Mouse (Mus musculus) macrophage (primary cell): Measurements from ENCODE around the gene Tnk2. TPM values are rescaled to one million over a fixed set of nuclear protein-coding genes. Genes with fewer than 3 reads are reported as not detected.

ENCODE experiments used
- H3K27ac ChIP-seq: fragments of 350-480 bp; formaldehyde crosslinking; 2 replicates; pipeline ENCODE4 v1.9.0; 2021
- H3K36me3 ChIP-seq: fragments of 350-480 bp; formaldehyde crosslinking; 2 replicates; pipeline ENCODE4 v1.9.0; 2021; ENCODE audit errors: inconsistent target
- H3K4me3 ChIP-seq: fragments of 350-480 bp; formaldehyde crosslinking; 2 replicates; pipeline ENCODE4 v1.9.0; 2021; ENCODE audit errors: inconsistent target
- H3K79me2 ChIP-seq: fragments of 350-480 bp; formaldehyde crosslinking; 2 replicates; pipeline ENCODE4 v1.9.0; 2021; ENCODE audit errors: inconsistent target
- WGBS: methylation state at CpG from one replicate; pipeline ENCODE4 v1.1.7; 2026; ENCODE audit warnings: inconsistent platforms; ENCODE audit not compliant: missing documents; 5-methylcytosine and 5-hydroxymethylcytosine counted together
- polyA plus RNA-seq: library from polyadenylated mRNA; stranded (reverse); fragments of 250-400 nt; gene quantifications from 3 replicates; pipeline ENCODE4 v1.2.4, GENCODE M21; 2018; ENCODE audit warnings: inconsistent platforms

Gene Tnk2
- polyA plus RNA-seq, 1 experiment from 2014 or later, result 1.1 TPM

GRCm38 (mm10) chr16:32671206-32671887 is 27.7 kb downstream of the Tnk2 start:
- 95% methylated on average over 12 of the region's 13 CpGs for WGBS
- H3K4me3 ChIP-seq, result no peak overlapping the region
- no peak overlapping the region for H3K27ac ChIP-seq
- H3K79me2 ChIP-seq, result no peaks in the 10 kb centered on the region
- H3K36me3 ChIP-seq, result no peaks in the 10 kb centered on the region

GRCm38 (mm10) chr16:32672250-32672649 is 28.6 kb downstream of the Tnk2 start:
- 95% methylated on average over 7 of the region's 7 CpGs for WGBS
- Histone ChIP-seq H3K27ac (no peak overlapping the region), H3K4me3 (no peak overlapping the region), H3K36me3 (no peaks in the 10 kb centered on the region), H3K79me2 (no peaks in the 10 kb centered on the region)

- Histone ChIP-seq H3K36me3 (no peaks in the 10 kb centered on the region), H3K4me3 (no peak overlapping the region), H3K27ac (no peak overlapping the region), H3K79me2 (no peaks in the 10 kb centered on the region)
- WGBS, result 93% methylated on average over 12 of the region's 13 CpGs
Observed at GRCm38 (mm10) chr16:32672861-32673560, 29.3 kb downstream of the Tnk2 start.

- 95% methylated on average over 16 of the region's 17 CpGs for WGBS
- no peaks in the 10 kb centered on the region for H3K36me3 ChIP-seq
- H3K4me3 ChIP-seq, result no peak overlapping the region
- H3K79me2 ChIP-seq, result no peaks in the 10 kb centered on the region
- no peak overlapping the region for H3K27ac ChIP-seq
Observed at GRCm38 (mm10) chr16:32674121-32674740, 30.6 kb downstream of the Tnk2 start.

GRCm38 (mm10) chr16:32677040-32677700 is 33.5 kb downstream of the Tnk2 start:
- WGBS, result 92% methylated on average over 6 of the region's 10 CpGs
- Histone ChIP-seq H3K79me2 (no peaks in the 10 kb centered on the region), H3K36me3 (no peaks in the 10 kb centered on the region), H3K4me3 (no peak overlapping the region), H3K27ac (no peak overlapping the region)

GRCm38 (mm10) chr16:32677903-32678302 is 34.2 kb downstream of the Tnk2 start:
- 78% methylated on average over 14 of the region's 14 CpGs for WGBS
- Histone ChIP-seq H3K36me3 (no peaks in the 10 kb centered on the region), H3K27ac (no peak overlapping the region), H3K79me2 (no peaks in the 10 kb centered on the region), H3K4me3 (no peak overlapping the region)

GRCm38 (mm10) chr16:32678812-32679211 is 35.1 kb downstream of the Tnk2 start:
- H3K27ac ChIP-seq, result no peak overlapping the region
- H3K36me3 ChIP-seq, result no peaks in the 10 kb centered on the region
- no peak overlapping the region for H3K4me3 ChIP-seq
- 92% methylated on average over 14 of the region's 14 CpGs for WGBS
- H3K79me2 ChIP-seq, result no peaks in the 10 kb centered on the region

DNA sequence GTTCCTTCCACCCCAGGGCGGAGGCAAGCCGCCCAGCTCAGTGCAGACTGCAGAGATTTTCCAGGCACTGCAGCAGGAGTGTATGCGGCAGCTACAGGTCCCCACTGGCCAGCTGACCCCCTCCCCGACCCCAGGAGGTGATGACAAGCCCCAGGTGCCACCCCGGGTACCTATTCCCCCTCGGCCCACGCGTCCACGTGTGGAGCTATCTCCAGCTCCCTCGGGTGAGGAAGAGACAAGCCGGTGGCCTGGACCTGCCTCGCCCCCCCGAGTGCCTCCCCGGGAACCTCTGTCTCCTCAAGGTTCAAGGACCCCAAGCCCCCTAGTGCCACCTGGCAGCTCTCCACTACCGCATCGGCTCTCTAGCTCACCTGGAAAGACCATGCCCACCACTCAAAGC is 36.3 kb downstream of the Tnk2 start:
- no peaks in the 10 kb centered on the region for H3K36me3 ChIP-seq
- no peak overlapping the region for H3K27ac ChIP-seq
- no peaks in the 10 kb centered on the region for H3K79me2 ChIP-seq
- no peak overlapping the region for H3K4me3 ChIP-seq
- 95% methylated on average over 14 of the region's 16 CpGs for WGBS

DNA sequence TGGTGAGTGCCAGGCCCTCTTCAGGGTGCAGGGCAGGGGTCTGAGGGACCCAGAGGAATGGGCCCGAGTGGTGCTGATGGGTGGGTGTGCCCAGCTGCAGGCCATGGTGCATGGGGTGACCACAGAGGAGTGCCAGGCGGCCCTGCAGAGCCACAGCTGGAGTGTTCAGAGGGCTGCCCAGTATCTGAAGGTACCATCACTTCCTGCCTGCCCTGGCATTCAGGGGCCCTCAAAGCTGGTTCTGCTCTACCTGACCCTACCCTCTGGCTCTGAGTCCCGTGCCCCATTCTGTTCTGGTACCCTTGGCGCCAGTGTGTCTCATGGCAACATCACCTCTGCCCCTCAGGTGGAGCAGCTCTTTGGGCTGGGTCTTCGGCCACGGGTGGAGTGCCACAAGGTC is 37.1 kb downstream of the Tnk2 start:
- 86% methylated on average over 6 of the region's 6 CpGs for WGBS
- no peaks in the 10 kb centered on the region for H3K36me3 ChIP-seq
- no peaks in the 10 kb centered on the region for H3K79me2 ChIP-seq
- H3K4me3 ChIP-seq, result no peak overlapping the region
- no peak overlapping the region for H3K27ac ChIP-seq

GRCm38 (mm10) chr16:32682194-32682593 is 38.5 kb downstream of the Tnk2 start:
- Histone ChIP-seq H3K27ac (no peak overlapping the region), H3K4me3 (no peak overlapping the region), H3K79me2 (no peaks in the 10 kb centered on the region), H3K36me3 (no peaks in the 10 kb centered on the region)
- 23% methylated on average over 5 of the region's 5 CpGs for WGBS

DNA sequence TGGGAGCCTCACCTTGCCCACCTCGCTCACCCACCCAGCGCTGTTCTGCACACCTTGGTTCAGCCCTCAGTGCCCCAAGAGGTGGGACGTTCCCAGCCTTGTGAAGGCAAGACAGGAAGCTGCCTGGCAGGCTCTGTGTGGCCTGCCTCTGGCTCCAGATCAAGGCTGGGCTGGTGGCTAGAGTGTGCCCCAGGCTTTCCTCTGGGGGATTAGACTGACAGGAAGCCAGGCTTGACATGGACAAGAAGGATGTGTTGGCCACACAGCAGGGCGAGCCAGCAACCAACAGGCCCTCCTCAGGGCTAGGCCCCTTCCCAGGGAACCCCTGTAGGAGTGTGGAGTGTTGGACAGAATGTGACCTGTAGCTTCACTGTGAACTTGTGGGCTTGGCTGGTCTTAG is 39.2 kb downstream of the Tnk2 start:
- no peak overlapping the region for H3K27ac ChIP-seq
- 35% methylated on average over 4 of the region's 4 CpGs for WGBS
- no peaks in the 10 kb centered on the region for H3K36me3 ChIP-seq

DNA sequence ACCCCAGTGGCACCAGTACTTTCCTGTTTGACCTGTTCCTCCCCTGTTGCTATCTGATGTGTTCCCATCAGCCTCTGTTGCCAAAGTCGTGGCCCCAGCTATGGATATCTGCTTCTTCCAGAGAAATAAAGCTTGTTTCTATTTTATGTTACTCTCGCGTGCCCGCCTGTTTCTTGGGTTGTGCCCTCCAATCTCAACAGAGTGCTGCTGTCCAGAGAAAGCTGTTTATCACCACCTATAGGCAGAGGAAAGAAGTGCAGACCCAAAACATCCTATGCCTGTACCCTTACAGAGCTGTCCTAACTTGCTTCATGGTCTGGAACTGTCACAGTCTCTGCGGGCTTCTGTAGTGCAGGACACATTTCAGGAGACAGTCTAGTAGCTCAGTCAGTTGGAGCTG is 39.7 kb downstream of the Tnk2 start:
- H3K79me2 ChIP-seq, result no peaks in the 10 kb centered on the region
- no peak overlapping the region for H3K4me3 ChIP-seq
- 43% methylated on average over 5 of the region's 5 CpGs for WGBS

More for the DNA sequence above, 39.2 kb downstream of the Tnk2 start:
- Histone ChIP-seq H3K79me2 (no peaks in the 10 kb centered on the region), H3K4me3 (no peak overlapping the region)

GRCm38 (mm10) chr16:32685405-32685804 is 41.7 kb downstream of the Tnk2 start:
- Histone ChIP-seq H3K27ac (no peak overlapping the region), H3K4me3 (no peak overlapping the region)
- 92% methylated on average over 10 of the region's 10 CpGs for WGBS

More for the DNA sequence above, 39.7 kb downstream of the Tnk2 start:
- Histone ChIP-seq H3K36me3 (no peaks in the 10 kb centered on the region), H3K27ac (no peak overlapping the region)

GRCm38 (mm10) chr16:32685998-32686397 is 42.3 kb downstream of the Tnk2 start:
- 80% methylated on average over 5 of the region's 5 CpGs for WGBS
- no peaks in the 10 kb centered on the region for H3K36me3 ChIP-seq
- no peak overlapping the region for H3K27ac ChIP-seq
- H3K79me2 ChIP-seq, result no peaks in the 10 kb centered on the region
- no peak overlapping the region for H3K4me3 ChIP-seq

More at GRCm38 (mm10) chr16:32685405-32685804, 41.7 kb downstream of the Tnk2 start:
- no peaks in the 10 kb centered on the region for H3K36me3 ChIP-seq
- H3K79me2 ChIP-seq, result no peaks in the 10 kb centered on the region

DNA sequence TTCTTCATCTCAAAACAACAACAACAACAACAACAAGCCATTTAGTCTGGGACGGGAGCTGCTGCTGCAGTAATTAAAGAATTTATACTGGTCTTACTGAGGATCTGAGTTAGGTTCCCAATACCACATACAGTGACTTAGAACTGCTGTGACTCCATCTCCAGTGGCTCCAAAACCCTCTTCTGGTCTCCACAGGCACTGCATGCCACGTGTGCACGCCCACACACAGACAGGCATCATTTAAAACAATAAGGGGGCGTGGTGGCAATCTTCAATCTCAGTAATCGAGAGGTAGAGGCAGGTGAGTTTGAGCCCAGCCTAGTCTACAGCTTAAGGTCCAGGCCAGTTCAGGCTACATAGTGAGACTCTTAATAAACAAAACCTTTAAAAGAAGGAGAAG is 43.5 kb downstream of the Tnk2 start:
- Histone ChIP-seq H3K79me2 (no peaks in the 10 kb centered on the region), H3K27ac (no peak overlapping the region), H3K4me3 (no peak overlapping the region), H3K36me3 (no peaks in the 10 kb centered on the region)
- WGBS, result 86% methylated on average over 5 of the region's 5 CpGs
